Mouse (Mus musculus): Measurements from ENCODE around the gene Zkscan17.

Zkscan17 gene

GRCm38 (mm10) chr11:59518226-59518625, 8.3 kb downstream of the Zkscan17 start:
- no peak for DNase-seq (ENCODE audit: low spot score)

- no peak for DNase-seq (ENCODE audit: low spot score)
Measured at GRCm38 (mm10) chr11:59517441-59517840, 9.1 kb downstream of the Zkscan17 start.

GRCm38 (mm10) chr11:59514789-59515188, 11.8 kb downstream of the Zkscan17 start:
- no peak for DNase-seq (ENCODE audit: low spot score)

GRCm38 (mm10) chr11:59514381-59514780, 12.2 kb downstream of the Zkscan17 start:
- DNase-seq (ENCODE audit: low spot score) = no peak

- no peak for DNase-seq (ENCODE audit: low spot score)
Measured at GRCm38 (mm10) chr11:59513556-59513955, 13.0 kb downstream of the Zkscan17 start.

- DNase-seq (ENCODE audit: low spot score) = no peak
Measured at GRCm38 (mm10) chr11:59512733-59513132, 13.8 kb downstream of the Zkscan17 start.

- DNase-seq (ENCODE audit: low spot score) = no peak
Measured at GRCm38 (mm10) chr11:59511558-59511957, 15.0 kb downstream of the Zkscan17 start.

- DNase-seq (ENCODE audit: low spot score) = no peak
Measured at GRCm38 (mm10) chr11:59506713-59507074, 19.9 kb downstream of the Zkscan17 start.

- peak; percentile 75 for DNase-seq (ENCODE audit: low spot score)
Measured at GRCm38 (mm10) chr11:59505839-59506712, 20.5 kb downstream of the Zkscan17 start.

GRCm38 (mm10) chr11:59505351-59505838, 21.2 kb downstream of the Zkscan17 start:
- peak; percentile 11 for DNase-seq (ENCODE audit: low spot score)

GRCm38 (mm10) chr11:59501978-59502700, 24.4 kb downstream of the Zkscan17 start:
- DNase-seq (ENCODE audit: low spot score) = no peak

- no peak for DNase-seq (ENCODE audit: low spot score)
Measured at GRCm38 (mm10) chr11:59497747-59498146, 28.8 kb downstream of the Zkscan17 start.

- DNase-seq (ENCODE audit: low spot score) = no peak
Measured at GRCm38 (mm10) chr11:59496672-59497310, 29.8 kb downstream of the Zkscan17 start.

GRCm38 (mm10) chr11:59486222-59486621, 40.3 kb downstream of the Zkscan17 start:
- DNase-seq (ENCODE audit: low spot score) = no peak

GRCm38 (mm10) chr11:59485641-59486040, 40.9 kb downstream of the Zkscan17 start:
- no peak for DNase-seq (ENCODE audit: low spot score)

GRCm38 (mm10) chr11:59483212-59483611, 43.3 kb downstream of the Zkscan17 start:
- DNase-seq (ENCODE audit: low spot score) = no peak

- no peak for DNase-seq (ENCODE audit: low spot score)
Measured at GRCm38 (mm10) chr11:59477240-59477639, 49.3 kb downstream of the Zkscan17 start.

GRCm38 (mm10) chr11:59472326-59472677, 54.2 kb downstream of the Zkscan17 start, which contains the start of gene Zfp867:
TSS of gene Zfp867 (minus strand) at chr11:59472474.
- peak; percentile 39 for DNase-seq (ENCODE audit: low spot score)

GRCm38 (mm10) chr11:59471413-59472325, 54.9 kb downstream of the Zkscan17 start:
- DNase-seq (ENCODE audit: low spot score) = no peak

- DNase-seq (ENCODE audit: low spot score) = no peak
Measured at GRCm38 (mm10) chr11:59460459-59460858, 66.1 kb downstream of the Zkscan17 start.

- no peak for DNase-seq (ENCODE audit: low spot score)
Measured at GRCm38 (mm10) chr11:59458973-59459372, 67.6 kb downstream of the Zkscan17 start.
